Mouse (Mus musculus): Measurements from ENCODE around the gene Sgcg. TPM values are rescaled to one million over a fixed set of nuclear protein-coding genes. Genes with fewer than 3 reads are reported as not detected.

The Sgcg gene
- polyA plus RNA-seq, 1 experiment from 2014 or later: 0.29 TPM

GRCm38 (mm10) chr14:61171261-61171970 lies 86.9 kb downstream of the Sgcg start:
- Histone ChIP-seq H3K27ac (ENCODE audit: low read depth, low read length) (no peak overlapping the region), H3K27me3 (ENCODE audit: control insufficient read depth, insufficient read depth, low read length) (no peaks in the 10 kb centered on the region), H3K9ac (replicated peaks; ENCODE audit: low read depth, low read length) (no peak overlapping the region), H3K9me3 (ENCODE audit: control insufficient read depth, low read length) (no peaks in the 10 kb centered on the region), H3K36me3 (ENCODE audit: control insufficient read depth, insufficient read depth, low read length) (no peaks in the 10 kb centered on the region), H3K4me1 (ENCODE audit: control insufficient read depth, insufficient read depth, low read length) (peaks cover 10% of the 10 kb centered on the region), H3K4me2 (ENCODE audit: low read depth, low read length) (no peak overlapping the region), H3K4me3 (ENCODE audit: low read depth, low read length) (no peak overlapping the region)
- WGBS: 92% methylated on average over 5 of the region's 5 CpGs
- ATAC-seq (ENCODE audit: low read depth): no peak

Other genes starting within 250 kb of the Sgcg start
- 23.9 and 34.3 TPM in 2 replicates for gene Tnfrsf19, start 212.0 kb downstream of the Sgcg start, polyA plus RNA-seq (2014; fragmentation: Nextera tagmentation; extraction: Ambion mirVana)
- gene Sacs, start 120.0 kb downstream of the Sgcg start, polyA plus RNA-seq (2014; fragmentation: Nextera tagmentation; extraction: Ambion mirVana): 12.9 and 19.5 TPM in 2 replicates
- gene Arl11, start 51.3 kb upstream of the Sgcg start, polyA plus RNA-seq (2014; fragmentation: Nextera tagmentation; extraction: Ambion mirVana): 0.32 and 0.37 TPM in 2 replicates
- 10.9 and 11.1 TPM in 2 replicates for gene Ebpl, start 101.9 kb upstream of the Sgcg start, polyA plus RNA-seq (2014; fragmentation: Nextera tagmentation; extraction: Ambion mirVana)
- gene Kpna3, start 181.4 kb upstream of the Sgcg start, polyA plus RNA-seq (2014; fragmentation: Nextera tagmentation; extraction: Ambion mirVana): 82.1 and 95.0 TPM in 2 replicates

Measured in neural tube, embryonic 14.5 days (tissue).